Mouse (Mus musculus): Measurements from ENCODE around the gene Cdkl3. TPM values are rescaled to one million over a fixed set of nuclear protein-coding genes. Genes with fewer than 3 reads are reported as not detected.
A peak's percentile ranks its signal among the peaks of the same experiment; 100 is the strongest.

The Cdkl3 gene
- polyA plus RNA-seq, 1 experiment: 2.2 TPM

DNA sequence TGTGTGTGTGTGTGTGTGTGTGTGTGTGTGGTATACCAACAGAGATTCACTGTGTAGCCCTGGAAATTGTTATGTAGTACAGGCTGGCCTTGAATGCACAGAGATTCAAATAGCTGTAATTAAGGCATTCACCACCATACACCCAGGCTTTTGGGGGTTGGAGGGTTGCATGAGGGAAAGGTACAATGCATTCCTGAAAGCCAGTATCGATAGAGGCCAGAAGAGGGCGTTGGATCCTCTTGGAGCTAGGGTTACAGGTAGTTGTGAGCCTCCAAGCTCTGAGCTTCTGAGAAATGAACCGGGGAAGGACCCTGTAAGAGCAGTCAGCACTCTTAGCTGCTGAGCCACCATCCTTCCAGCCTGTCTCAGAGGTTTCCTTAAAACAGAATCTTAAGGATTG lies 125.2 kb downstream of the Cdkl3 start:
- Histone ChIP-seq H3K79me2 (ENCODE audit: control insufficient read depth, insufficient read depth) (no peaks in the 10 kb centered on the region), H3ac (ENCODE audit: control insufficient read depth, insufficient read length) (no peak overlapping the region), H3K27me3 (ENCODE audit: control insufficient read depth, insufficient read depth, insufficient read length) (no peaks in the 10 kb centered on the region), H3K36me3 (ENCODE audit: control insufficient read depth, insufficient read depth) (peaks cover 9% of the 10 kb centered on the region), H3K4me2 (ENCODE audit: low read depth) (no peak overlapping the region), H3K4me3 (no peak overlapping the region)
- TF ChIP-seq POLR2AphosphoS2 (IDR thresholded peaks at IDR 0.05; ENCODE audit: insufficient read length, low read depth) (peak; percentile 1), SRF (IDR thresholded peaks at IDR 0.05; ENCODE audit: control insufficient read depth, insufficient read length, low read depth) (no peak)

DNA sequence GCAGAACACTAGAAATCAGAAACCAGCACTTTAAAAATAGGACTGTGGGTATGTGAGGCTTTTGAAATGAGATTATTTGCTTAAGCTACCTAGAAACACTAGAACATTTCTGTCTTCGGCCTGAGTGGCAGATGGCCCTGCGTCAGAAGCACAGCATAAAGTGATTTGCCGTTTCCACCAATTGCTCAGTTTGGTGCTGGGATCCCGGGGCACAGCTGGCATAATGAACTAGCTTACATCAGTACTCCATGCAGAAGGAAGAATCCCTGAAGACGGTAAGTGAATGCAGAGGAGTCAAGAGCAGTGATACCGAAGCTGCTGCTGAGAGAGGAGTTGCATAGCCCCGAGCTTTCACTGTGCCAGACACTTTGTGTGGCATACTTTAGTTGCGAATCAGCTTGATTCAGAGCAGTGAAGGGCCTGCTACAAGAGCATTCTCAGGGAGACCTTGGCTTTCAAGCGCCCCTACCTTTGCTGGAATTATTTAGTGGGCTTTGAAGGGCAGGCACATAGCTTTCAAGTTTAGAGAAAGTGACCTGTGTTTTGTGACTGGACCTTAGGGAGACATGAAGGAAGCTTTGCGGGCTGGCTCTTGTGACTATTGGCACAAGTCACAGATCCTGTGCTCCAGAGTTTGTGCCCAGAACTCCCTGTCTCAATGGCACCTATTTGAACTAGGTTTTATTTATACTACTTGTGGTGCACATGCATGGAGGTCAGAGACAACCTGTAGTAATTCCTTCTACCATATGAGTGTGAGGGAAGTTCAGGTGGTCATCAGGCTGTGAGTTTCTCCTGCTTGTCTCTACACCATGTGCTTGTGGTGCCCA lies 125.8 kb downstream of the Cdkl3 start:
- Histone ChIP-seq H3K27me3 (ENCODE audit: control insufficient read depth, insufficient read depth, insufficient read length) (no peaks in the 10 kb centered on the region), H3K79me2 (ENCODE audit: control insufficient read depth, insufficient read depth) (no peaks in the 10 kb centered on the region), H3K36me3 (ENCODE audit: control insufficient read depth, insufficient read depth) (peaks cover 2% of the 10 kb centered on the region), H3ac (ENCODE audit: control insufficient read depth, insufficient read length) (no peak overlapping the region), H3K4me2 (ENCODE audit: low read depth) (no peak overlapping the region), H3K4me3 (no peak overlapping the region)
- TF ChIP-seq MAX (IDR thresholded peaks at IDR 0.05; ENCODE audit: low read depth) (no peak), POLR2A (IDR thresholded peaks at IDR 0.05; ENCODE audit: insufficient read length, low read depth) (no peak), MYOD1 (IDR thresholded peaks at IDR 0.05; ENCODE audit: control insufficient read depth in 1 of 3, insufficient read length in 2 of 3, low read depth in 2 of 3) (no peak), REST (IDR thresholded peaks at IDR 0.05; ENCODE audit: insufficient read depth, insufficient read length) (no peak), CEBPB (IDR thresholded peaks at IDR 0.05; ENCODE audit: insufficient read depth, poor library complexity, severe bottlenecking) (no peak), POLR2AphosphoS2 (IDR thresholded peaks at IDR 0.05; ENCODE audit: insufficient read length, low read depth) (peak; percentile 62), SRF (IDR thresholded peaks at IDR 0.05; ENCODE audit: control insufficient read depth, insufficient read length, low read depth) (no peak), TCF12 (IDR thresholded peaks at IDR 0.05; ENCODE audit: insufficient read depth, poor library complexity, severe bottlenecking) (no peak), E2F4 (IDR thresholded peaks at IDR 0.05; ENCODE audit: insufficient read depth) (no peak)

DNA sequence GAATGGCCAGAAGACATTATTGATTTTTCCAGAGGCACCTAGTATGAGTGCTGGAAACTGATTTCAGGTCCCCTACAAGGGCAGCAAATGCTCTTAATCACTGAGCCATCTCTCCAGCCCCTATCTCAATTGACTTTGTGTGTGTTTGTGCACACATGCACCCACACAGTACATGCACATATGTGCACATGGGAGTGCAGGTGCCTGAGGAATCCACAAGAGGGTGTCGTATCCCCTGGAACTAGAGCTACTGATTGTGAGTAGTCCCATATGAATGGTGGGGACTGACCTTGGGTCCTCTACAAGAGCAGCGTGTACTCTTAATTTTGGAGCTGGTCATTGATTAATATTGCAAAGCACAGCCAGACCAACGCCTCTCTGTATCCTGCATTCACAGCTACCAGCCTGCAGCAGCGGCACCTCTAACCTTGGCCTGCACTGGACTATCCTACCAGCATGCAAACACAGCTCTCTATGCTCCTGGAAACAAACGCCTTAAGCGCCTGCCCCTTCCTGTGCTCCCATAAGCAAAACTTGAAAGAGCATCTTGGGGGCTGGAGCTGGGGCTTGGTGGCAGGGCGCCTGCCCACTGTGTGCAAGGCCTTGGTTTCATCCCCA lies 126.5 kb downstream of the Cdkl3 start:
- no peaks in the 10 kb centered on the region for H3K36me3 ChIP-seq (ENCODE audit: control insufficient read depth, insufficient read depth)
- H3K4me3 ChIP-seq: no peak overlapping the region
- no peaks in the 10 kb centered on the region for H3K79me2 ChIP-seq (ENCODE audit: control insufficient read depth, insufficient read depth)
- TF ChIP-seq POLR2AphosphoS2 (IDR thresholded peaks at IDR 0.05; ENCODE audit: insufficient read length, low read depth): peak; percentile 77
- no peak for TF ChIP-seq TCF3 (IDR thresholded peaks at IDR 0.05; ENCODE audit: insufficient read length, low read depth)
- TF ChIP-seq E2F4 (IDR thresholded peaks at IDR 0.05; ENCODE audit: insufficient read depth): no peak
- TF ChIP-seq POLR2A (IDR thresholded peaks at IDR 0.05; ENCODE audit: insufficient read length, low read depth): peak; percentile 13
- no peak for TF ChIP-seq REST (IDR thresholded peaks at IDR 0.05; ENCODE audit: insufficient read depth, insufficient read length)
- no peak for TF ChIP-seq TCF12 (IDR thresholded peaks at IDR 0.05; ENCODE audit: insufficient read depth, poor library complexity, severe bottlenecking)
- H3ac ChIP-seq (ENCODE audit: control insufficient read depth, insufficient read length): no peak overlapping the region
- no peak overlapping the region for H3K4me2 ChIP-seq (ENCODE audit: low read depth)
- H3K27me3 ChIP-seq (ENCODE audit: control insufficient read depth, insufficient read depth, insufficient read length): no peaks in the 10 kb centered on the region

Other genes starting within 250 kb of the Cdkl3 start
- gene Sec24a, start 240.6 kb upstream of the Cdkl3 start, polyA plus RNA-seq (2012; fragmentation: generic; extraction: Trizol): 6.9 TPM
- gene Sar1b, start 240.5 kb upstream of the Cdkl3 start, polyA plus RNA-seq (2012; fragmentation: generic; extraction: Trizol): 61.7 TPM
- 2.6 TPM for gene Jade2, start 146.6 kb upstream of the Cdkl3 start, polyA plus RNA-seq (2012; fragmentation: generic; extraction: Trizol)
- 31.8 TPM for gene Cdkn2aipnl, start 36.6 kb upstream of the Cdkl3 start, polyA plus RNA-seq (2012; fragmentation: generic; extraction: Trizol)
- gene Ube2b, start 3.5 kb upstream of the Cdkl3 start, polyA plus RNA-seq (2012; fragmentation: generic; extraction: Trizol): 67.0 TPM
- gene Ppp2ca, start 94.5 kb downstream of the Cdkl3 start, polyA plus RNA-seq (2012; fragmentation: generic; extraction: Trizol): 56.4 TPM
- gene Olfr1373, start 141.3 kb downstream of the Cdkl3 start, polyA plus RNA-seq (2012; fragmentation: generic; extraction: Trizol): not detected
- not detected for gene Olfr1371, start 209.8 kb downstream of the Cdkl3 start, polyA plus RNA-seq (2012; fragmentation: generic; extraction: Trizol)
- gene Skp1a, start 227.8 kb downstream of the Cdkl3 start, polyA plus RNA-seq (2012; fragmentation: generic; extraction: Trizol): 168 TPM